Mouse (Mus musculus): ENCODE data around the gene Axdnd1.

DNA sequence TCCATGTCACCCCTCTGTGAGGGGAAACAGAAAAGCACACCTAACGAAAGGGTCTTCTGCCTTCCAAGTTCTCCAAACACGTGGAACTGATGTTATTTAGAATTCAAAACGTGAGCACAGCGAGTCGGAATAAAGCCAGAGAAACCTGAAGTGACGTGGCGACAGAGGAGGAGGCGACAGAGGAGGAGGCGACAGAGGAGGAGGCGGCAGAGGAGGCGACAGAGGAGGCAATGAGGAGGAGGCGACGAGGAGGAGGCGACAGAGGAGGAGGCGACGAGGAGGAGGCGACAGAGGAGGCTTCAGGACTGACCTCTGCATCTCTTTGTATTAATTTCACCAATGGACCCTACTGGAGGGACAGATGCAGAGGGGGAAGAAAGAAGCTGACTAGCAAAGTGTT, 28.7 kb upstream of the Axdnd1 start:
- TF ChIP-seq CTCF (IDR thresholded peaks at IDR 0.05) (no peak), EP300 (IDR thresholded peaks at IDR 0.05) (no peak)
